Mouse (Mus musculus) right cerebral cortex, adult 2 months (tissue): ENCODE measurements around the gene Mrpl17.
A peak's percentile ranks its signal among the peaks of the same experiment; 100 is the strongest.
"Not testable (repeated sequence)": the region's sequence is repeated elsewhere in the genome, so short reads cannot be mapped to it uniquely, and the experiment has no call there.

Experiments
- DNase-seq, 2 experiments: peaks; one replicate each; pipeline ENCODE4 v3.0.0; 2021 to 2022; ENCODE audit warnings: low spot score in 2 of 2

The Mrpl17 gene

GRCm38 (mm10) chr7:105810877-105811489 is at the start of gene Mrpl17:
Gene Mrpl17, minus strand, starts transcription at chr7:105811099.
- peak; percentile 100 for DNase-seq

- not testable (repeated sequence) for DNase-seq
Measured at GRCm38 (mm10) chr7:105855718-105856560, 45.0 kb upstream of the Mrpl17 start.

GRCm38 (mm10) chr7:105824281-105824680 is 13.4 kb upstream of the Mrpl17 start:
- no peak for DNase-seq

- no peak for DNase-seq
Measured at GRCm38 (mm10) chr7:105818483-105818882, 7.6 kb upstream of the Mrpl17 start.

- DNase-seq: no peak
Measured at GRCm38 (mm10) chr7:105816736-105817135, 5.8 kb upstream of the Mrpl17 start.

- DNase-seq: no peak
Measured at GRCm38 (mm10) chr7:105813326-105813725, 2.4 kb upstream of the Mrpl17 start.

- DNase-seq: no peak
Measured at GRCm38 (mm10) chr7:105812566-105812965, 1.7 kb upstream of the Mrpl17 start.

- DNase-seq: no peak
Measured at GRCm38 (mm10) chr7:105811516-105811915, 617 bp upstream of the Mrpl17 start.

GRCm38 (mm10) chr7:105810280-105810876 is 521 bp downstream of the Mrpl17 start:
- peak in 1 of 2 experiments; percentile 43 for DNase-seq

GRCm38 (mm10) chr7:105809836-105810235 is 1.1 kb downstream of the Mrpl17 start:
- DNase-seq: no peak

- no peak for DNase-seq
Measured at GRCm38 (mm10) chr7:105808385-105808784, 2.5 kb downstream of the Mrpl17 start.

- no peak for DNase-seq
Measured at GRCm38 (mm10) chr7:105806716-105807115, 4.2 kb downstream of the Mrpl17 start.

GRCm38 (mm10) chr7:105806125-105806524 is 4.8 kb downstream of the Mrpl17 start:
- no peak for DNase-seq

GRCm38 (mm10) chr7:105803428-105803827 is 7.5 kb downstream of the Mrpl17 start:
- no peak for DNase-seq

GRCm38 (mm10) chr7:105802771-105803170 is 8.1 kb downstream of the Mrpl17 start:
- DNase-seq: no peak

GRCm38 (mm10) chr7:105802312-105802711 is 8.6 kb downstream of the Mrpl17 start:
- no peak for DNase-seq

- no peak for DNase-seq
Measured at GRCm38 (mm10) chr7:105796972-105797371, 13.9 kb downstream of the Mrpl17 start.

- no peak for DNase-seq
Measured at GRCm38 (mm10) chr7:105795759-105796366, 15.0 kb downstream of the Mrpl17 start.

GRCm38 (mm10) chr7:105793701-105794100 is 17.2 kb downstream of the Mrpl17 start:
- no peak for DNase-seq

GRCm38 (mm10) chr7:105791147-105791546 is 19.8 kb downstream of the Mrpl17 start:
- no peak for DNase-seq

GRCm38 (mm10) chr7:105787285-105788140 is 23.4 kb downstream of the Mrpl17 start, which contains the start of gene Dchs1:
Gene Dchs1, minus strand, starts transcription at chr7:105787654.
- no peak for DNase-seq
